Mouse (Mus musculus): ENCODE results near the gene Atxn2.

DNA sequence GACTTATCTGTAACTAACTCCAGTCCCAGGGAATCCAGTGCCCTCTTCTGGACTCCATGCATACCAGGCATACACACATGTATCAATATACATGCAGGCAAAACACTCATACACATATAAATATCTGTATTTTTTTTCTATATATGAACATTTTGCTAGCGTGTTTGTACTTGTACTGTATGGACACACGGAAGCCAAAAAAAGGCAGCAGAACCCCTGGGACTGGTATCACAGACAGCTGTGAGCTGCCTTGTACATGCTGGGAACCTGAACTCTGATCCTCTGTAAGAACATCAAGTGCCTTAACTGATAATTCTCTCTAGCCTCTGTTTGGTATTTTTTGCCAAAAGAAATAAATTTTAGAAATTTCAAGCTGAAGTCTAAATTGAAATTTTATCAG lies 87.3 kb downstream of the Atxn2 start:
- TF ChIP-seq CTCF (IDR thresholded peaks at IDR 0.05; ENCODE audit: borderline replicate concordance, insufficient read depth, low read length) (no peak), POLR2A (IDR thresholded peaks at IDR 0.05; ENCODE audit: low read depth, low read length) (no peak)

Measured in embryonic fibroblast, embryonic 13.5 days (primary cell).